Mouse (Mus musculus) testis, postnatal 10 days (tissue): ENCODE data around the gene Agk.

Source experiments
- DNase-seq: peaks from one replicate; pipeline ENCODE4 v3.0.0; 2021; ENCODE audit warnings: low spot score

Gene Agk

DNA sequence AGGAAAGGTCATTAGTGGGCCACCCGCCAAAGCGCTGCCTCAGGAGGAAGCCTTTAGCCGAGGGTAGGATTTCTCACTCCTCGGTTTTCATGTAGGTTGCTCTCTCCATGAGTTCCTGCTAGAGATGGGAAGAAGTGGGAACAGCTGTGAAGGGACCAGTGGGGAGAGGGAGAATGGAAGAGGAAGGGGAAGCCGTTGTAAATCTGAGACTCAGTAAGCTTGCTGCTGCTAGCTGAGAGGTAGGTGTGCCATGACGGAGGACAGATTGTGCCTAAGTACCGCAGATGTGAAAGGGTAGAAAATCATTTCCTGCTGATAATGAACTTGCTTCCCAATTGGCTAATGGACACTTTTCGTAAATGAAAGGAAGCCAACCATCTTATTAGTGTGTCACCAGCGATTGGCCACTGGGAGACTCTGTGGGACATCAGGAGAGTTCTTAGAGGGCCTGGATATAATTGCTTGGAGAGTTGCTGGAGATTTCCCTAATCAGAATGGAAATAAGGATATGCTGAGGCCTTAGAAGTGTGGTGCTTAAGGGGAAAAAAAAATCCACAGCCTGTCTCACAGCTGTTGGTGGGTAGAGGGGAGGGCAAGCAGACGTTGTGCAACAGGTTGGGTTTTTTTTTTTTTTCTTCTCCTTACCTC is 118.4 kb downstream of the Agk start:
- DNase-seq, result no peak
